Mouse (Mus musculus) forebrain, embryonic 16.5 days (tissue): ENCODE data around the gene 1700008O03Rik. TPM values are rescaled to one million over a fixed set of nuclear protein-coding genes. Genes with fewer than 3 reads are reported as not detected.
A peak's percentile ranks its signal among the peaks of the same experiment; 100 is the strongest.

ENCODE experiments used
- ATAC-seq: fragments of 200-750 bp; cut with Nextera tagmentation; 2 replicates; pipeline ENCODE4 v1.8.0; 2017; ENCODE audit warnings: mild to moderate bottlenecking, moderate library complexity
- H3K27ac ChIP-seq: fragments of 300-500 bp; sonication (generic); 2 replicates; pipeline ENCODE4 v1.5.1; 2014; ENCODE audit warnings: low read length, control low read depth
- H3K27me3 ChIP-seq: fragments of 300-500 bp; sonication (generic); replicated peaks from 2 replicates; pipeline ENCODE4 v1.6.1; 2014; ENCODE audit warnings: low read length; ENCODE audit not compliant: control insufficient read depth, insufficient read depth
- H3K36me3 ChIP-seq: fragments of 300-500 bp; sonication (generic); 2 replicates; pipeline ENCODE4 v1.6.1; 2014; ENCODE audit not compliant: control insufficient read depth, insufficient read depth
- H3K4me1 ChIP-seq: fragments of 300-500 bp; sonication (generic); replicated peaks from 2 replicates; pipeline ENCODE4 v1.6.1; 2014; ENCODE audit warnings: low read length; ENCODE audit not compliant: control insufficient read depth, insufficient read depth
- H3K4me2 ChIP-seq: fragments of 300-500 bp; sonication (generic); 2 replicates; pipeline ENCODE4 v1.6.1; 2014; ENCODE audit warnings: mild to moderate bottlenecking, low read length, control low read depth
- H3K4me3 ChIP-seq: fragments of 300-500 bp; sonication (generic); replicated peaks from 2 replicates; pipeline ENCODE4 v1.5.1; 2014; ENCODE audit warnings: mild to moderate bottlenecking, low read length, control low read depth
- H3K9ac ChIP-seq: fragments of 300-500 bp; sonication (generic); replicated peaks from 2 replicates; pipeline ENCODE4 v1.6.1; 2014; ENCODE audit warnings: low read depth, low read length, control low read depth
- H3K9me3 ChIP-seq: fragments of 300-500 bp; sonication (generic); 2 replicates; pipeline ENCODE4 v1.6.1; 2016; ENCODE audit warnings: low read length; ENCODE audit not compliant: control insufficient read depth
- WGBS: fragments of 180-500 bp; shearing (Covaris S2); extraction: QIAGEN DNeasy Blood & Tissue Kit; methylation state at CpG from one replicate; pipeline ENCODE4 v1.1.7; 2014; 5-methylcytosine and 5-hydroxymethylcytosine counted together
- polyA plus RNA-seq: library from polyadenylated mRNA; unstranded; fragments of >200 nt; fragmentation: Nextera tagmentation; extraction: Ambion mirVana; gene quantifications from 2 replicates; pipeline ENCODE4 v1.2.1, GENCODE M21; 2015

1700008O03Rik gene
- polyA plus RNA-seq, 1 experiment from 2014 or later: 2.3 TPM

DNA sequence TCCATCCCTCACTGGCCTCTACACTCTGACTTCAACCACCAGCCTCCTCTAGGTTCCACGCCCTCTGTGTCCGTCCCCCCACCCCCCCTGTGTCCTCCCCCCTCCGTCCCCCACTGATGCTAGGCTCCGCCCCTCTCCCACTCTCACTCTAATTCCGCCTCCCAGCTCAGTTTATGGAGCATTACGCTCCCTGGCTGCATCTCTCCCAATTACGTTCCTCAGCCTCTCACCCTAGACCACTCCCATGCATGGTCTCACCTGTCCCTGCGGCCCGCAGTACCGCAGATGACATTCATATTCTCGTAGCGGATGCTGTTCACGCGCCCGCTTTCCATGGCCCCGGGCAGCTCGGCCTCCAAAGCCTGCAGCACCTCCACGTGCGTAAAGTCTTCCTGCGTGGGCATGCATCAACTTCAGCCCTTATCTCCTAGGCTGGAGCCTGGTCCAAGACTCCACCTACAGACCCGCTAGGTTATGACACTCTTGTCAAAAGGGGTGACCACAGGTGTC lies 24.8 kb downstream of the 1700008O03Rik start:
- no peaks in the 10 kb centered on the region for H3K36me3 ChIP-seq
- peaks cover 26% of the 10 kb centered on the region for H3K4me1 ChIP-seq
- peak overlapping the region; percentile 70; the same call in 1 of the 2 replicates for H3K9ac ChIP-seq
- 6% methylated on average over 21 of the region's 21 CpGs for WGBS
- H3K4me3 ChIP-seq: peak overlapping the region; percentile 56
- H3K4me2 ChIP-seq: peak overlapping the region; percentile 80
- H3K27ac ChIP-seq: peak overlapping the region; percentile 34; the same call in 1 of the 2 replicates
- H3K9me3 ChIP-seq: no peaks in the 10 kb centered on the region
- peak; percentile 11 for ATAC-seq
- peaks cover 30% of the 10 kb centered on the region for H3K27me3 ChIP-seq

- Histone ChIP-seq H3K4me2 (peak overlapping the region; percentile 80), H3K9me3 (no peaks in the 10 kb centered on the region), H3K9ac (peak overlapping the region; percentile 70), H3K36me3 (no peaks in the 10 kb centered on the region), H3K27ac (peak overlapping the region; percentile 77), H3K4me3 (peak overlapping the region; percentile 56), H3K4me1 (peaks cover 26% of the 10 kb centered on the region), H3K27me3 (peaks cover 37% of the 10 kb centered on the region)
- ATAC-seq: peak; percentile 82
- under 1% methylated on average over 54 of the region's 54 CpGs for WGBS
Observed at GRCm38 (mm10) chr7:44359908-44360672, 25.5 kb downstream of the 1700008O03Rik start.

- Histone ChIP-seq H3K4me2 (peak overlapping the region; percentile 80), H3K36me3 (no peaks in the 10 kb centered on the region), H3K4me1 (peaks cover 26% of the 10 kb centered on the region), H3K9me3 (no peaks in the 10 kb centered on the region), H3K9ac (peak overlapping the region; percentile 66), H3K4me3 (peak overlapping the region; percentile 56), H3K27me3 (peaks cover 47% of the 10 kb centered on the region), H3K27ac (peak overlapping the region; percentile 86)
- peak; percentile 9; the same call in 1 of the 2 replicates for ATAC-seq
- WGBS: 4% methylated on average over 19 of the region's 26 CpGs
Observed at GRCm38 (mm10) chr7:44358886-44359654, 26.6 kb downstream of the 1700008O03Rik start.

DNA sequence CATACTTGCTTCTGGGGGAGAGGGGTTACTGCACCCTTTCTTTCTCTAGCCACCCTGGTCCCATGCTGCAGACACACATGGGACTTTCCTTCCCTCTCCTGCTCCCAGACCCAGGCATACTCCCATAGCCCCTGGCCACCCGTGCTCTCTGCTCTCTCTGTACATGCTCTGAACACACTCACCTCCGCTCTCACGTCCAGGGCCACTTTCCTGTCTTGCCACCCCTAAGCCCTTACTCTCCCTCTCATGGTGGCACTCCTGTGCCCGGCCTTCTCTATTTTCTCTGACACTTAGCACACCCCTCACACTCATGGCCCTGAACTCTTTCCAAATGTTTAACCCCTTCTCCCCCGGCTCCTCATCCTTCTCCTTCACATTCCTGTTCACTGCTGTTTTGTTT lies 27.6 kb downstream of the 1700008O03Rik start:
- peaks cover 58% of the 10 kb centered on the region for H3K27me3 ChIP-seq
- H3K4me2 ChIP-seq: no peak overlapping the region
- 13% methylated on average over 5 of the region's 5 CpGs for WGBS
- H3K4me1 ChIP-seq: peaks cover 33% of the 10 kb centered on the region
- H3K36me3 ChIP-seq: no peaks in the 10 kb centered on the region
- no peak overlapping the region for H3K9ac ChIP-seq
- no peak for ATAC-seq
- H3K4me3 ChIP-seq: no peak overlapping the region
- H3K9me3 ChIP-seq: no peaks in the 10 kb centered on the region
- H3K27ac ChIP-seq: no peak overlapping the region

DNA sequence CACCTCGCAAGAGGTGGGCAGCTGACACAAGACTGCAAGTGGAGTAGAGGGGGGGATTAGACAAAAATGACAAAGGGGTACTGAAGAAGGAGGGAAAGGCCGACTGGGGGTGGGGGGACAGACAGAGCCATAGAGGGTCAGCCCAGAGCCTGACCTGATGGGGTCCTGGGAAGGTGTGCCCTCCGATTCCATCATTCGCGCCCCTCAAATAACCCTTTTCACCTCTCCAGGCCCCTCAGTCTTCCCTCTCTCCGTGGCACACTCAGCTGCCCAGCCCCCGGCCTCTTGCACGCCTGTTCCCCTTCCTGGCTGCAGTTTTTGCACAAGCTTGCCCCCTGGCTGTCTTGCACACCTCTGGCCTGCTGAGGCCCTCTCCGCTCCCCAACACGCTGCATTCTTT lies 28.1 kb downstream of the 1700008O03Rik start:
- Histone ChIP-seq H3K9ac (no peak overlapping the region), H3K36me3 (no peaks in the 10 kb centered on the region), H3K27ac (no peak overlapping the region), H3K4me3 (no peak overlapping the region), H3K4me2 (no peak overlapping the region), H3K4me1 (peaks cover 38% of the 10 kb centered on the region), H3K9me3 (no peaks in the 10 kb centered on the region), H3K27me3 (peaks cover 63% of the 10 kb centered on the region)
- no peak for ATAC-seq
- WGBS: 14% methylated on average over 10 of the region's 10 CpGs

GRCm38 (mm10) chr7:44356590-44357481 lies 28.8 kb downstream of the 1700008O03Rik start:
- Histone ChIP-seq H3K27me3 (peaks cover 68% of the 10 kb centered on the region), H3K9ac (0 out of 2 replicates have a peak overlapping the region, but pooled peaks have one; percentile 32), H3K4me2 (peak overlapping the region; percentile 3; the same call in 1 of the 2 replicates), H3K36me3 (no peaks in the 10 kb centered on the region), H3K27ac (no peak overlapping the region), H3K4me1 (peaks cover 41% of the 10 kb centered on the region), H3K4me3 (no peak overlapping the region), H3K9me3 (no peaks in the 10 kb centered on the region)
- WGBS: 3% methylated on average over 35 of the region's 35 CpGs
- no peak for ATAC-seq

GRCm38 (mm10) chr7:44355411-44355810 lies 30.2 kb downstream of the 1700008O03Rik start:
- no peaks in the 10 kb centered on the region for H3K36me3 ChIP-seq
- 54% methylated on average over 6 of the region's 6 CpGs for WGBS
- ATAC-seq: no peak
- H3K4me3 ChIP-seq: no peak overlapping the region
- no peaks in the 10 kb centered on the region for H3K9me3 ChIP-seq
- no peak overlapping the region for H3K27ac ChIP-seq
- H3K4me1 ChIP-seq: peaks cover 44% of the 10 kb centered on the region
- peaks cover 72% of the 10 kb centered on the region for H3K27me3 ChIP-seq
- no peak overlapping the region for H3K4me2 ChIP-seq
- no peak overlapping the region for H3K9ac ChIP-seq

- Histone ChIP-seq H3K9ac (0 out of 2 replicates have a peak overlapping the region, but pooled peaks have one; percentile 6), H3K27me3 (peaks cover 68% of the 10 kb centered on the region), H3K36me3 (no peaks in the 10 kb centered on the region), H3K9me3 (no peaks in the 10 kb centered on the region), H3K4me3 (no peak overlapping the region), H3K4me1 (peaks cover 35% of the 10 kb centered on the region), H3K4me2 (no peak overlapping the region), H3K27ac (no peak overlapping the region)
- ATAC-seq: no peak
- WGBS: 3% methylated on average over 35 of the region's 35 CpGs
Observed at GRCm38 (mm10) chr7:44353601-44354340, 31.8 kb downstream of the 1700008O03Rik start.
